9 mouse cellular contexts compared by ENCODE assay signal in genomic region chr4:156255078-156255839, GRCm38 (mm10). TPM values are rescaled to one million over a fixed set of nuclear protein-coding genes. Genes with fewer than 3 reads are reported as not detected.
DNase-seq lines count a peak whose midpoint lies in the region; ATAC-seq lines count a peak whose summit lies in the region.
"Had no signal": no experiment of that assay in that cellular context is flagged by ENCODE, and none has a peak within 500 bp of the region (broad histone marks: within the 10 kb centered on the region; RNA-seq: fewer than 3 reads in every experiment).

Gene Samd11 (minus strand): TSS chr4:156255657.

- H3K27me3 ChIP-seq in kidney, embryonic 16.5 days (ENCODE audit: insufficient read depth, low read length), result peaks cover 27% of the 10 kb centered on the region
- H3K27me3 ChIP-seq in embryonic facial prominence, embryonic 15.5 days, result peaks cover 31% of the 10 kb centered on the region
- H3K27me3 ChIP-seq in limb, embryonic 12.5 days, result peaks cover 42% of the 10 kb centered on the region
- peaks cover 32% of the 10 kb centered on the region for H3K27me3 ChIP-seq in neural tube, embryonic 13.5 days

- no peak within 1 kb of the TSS for H3K27ac ChIP-seq in kidney, embryonic 16.5 days (ENCODE audit: low read length)
- no peak within 1 kb of the TSS for H3K27ac ChIP-seq in embryonic facial prominence, embryonic 15.5 days (replicated peaks)
- H3K27ac ChIP-seq in limb, embryonic 12.5 days, result no peak within 1 kb of the TSS
- no peak within 1 kb of the TSS for H3K27ac ChIP-seq in neural tube, embryonic 13.5 days (replicated peaks)

- H3K4me3 ChIP-seq in kidney, embryonic 16.5 days (ENCODE audit: low read length), result peak within 1 kb of the TSS; percentile 7; the same call in 1 of the 2 replicates
- H3K4me3 ChIP-seq in embryonic facial prominence, embryonic 15.5 days (replicated peaks), result peak within 1 kb of the TSS; percentile 23
- peak within 1 kb of the TSS; percentile 17 for H3K4me3 ChIP-seq in limb, embryonic 12.5 days (replicated peaks)
- H3K4me3 ChIP-seq in neural tube, embryonic 13.5 days, result peak within 1 kb of the TSS; percentile 26
- H3K4me3 ChIP-seq: myocyte had no signal

- peak within 1 kb of the TSS; percentile 30 for H3K4me2 ChIP-seq in kidney, embryonic 16.5 days (replicated peaks; ENCODE audit: low read depth, low read length)
- H3K4me2 ChIP-seq in embryonic facial prominence, embryonic 15.5 days (replicated peaks), result peak within 1 kb of the TSS; percentile 27; the same call in 1 of the 2 replicates
- H3K4me2 ChIP-seq in limb, embryonic 12.5 days, result peak within 1 kb of the TSS; percentile 46
- H3K4me2 ChIP-seq in neural tube, embryonic 13.5 days, result peak within 1 kb of the TSS; percentile 50

- no peaks in the 10 kb centered on the region for H3K36me3 ChIP-seq in kidney, embryonic 16.5 days (ENCODE audit: insufficient read depth, low read length)
- no peaks in the 10 kb centered on the region for H3K36me3 ChIP-seq in embryonic facial prominence, embryonic 15.5 days
- no peaks in the 10 kb centered on the region for H3K36me3 ChIP-seq in limb, embryonic 12.5 days
- no peaks in the 10 kb centered on the region for H3K36me3 ChIP-seq in neural tube, embryonic 13.5 days

- peak; percentile 55; the same call in 1 of the 2 replicates for ATAC-seq in kidney, embryonic 16.5 days (ENCODE audit: low FRiP score, low TSS enrichment)
- ATAC-seq in embryonic facial prominence, embryonic 15.5 days (ENCODE audit: insufficient number of reproducible peaks, low FRiP score, low TSS enrichment, low read depth), result peak; percentile 29; the same call in 1 of the 2 replicates
- ATAC-seq in limb, embryonic 12.5 days (ENCODE audit: insufficient number of reproducible peaks, insufficient read depth, low FRiP score, low TSS enrichment, low read depth), result peak; percentile 42; the same call in 1 of the 2 replicates
- ATAC-seq in neural tube, embryonic 13.5 days (ENCODE audit: low read depth), result peak; percentile 57

- no peak within 1 kb of the TSS for H3K9ac ChIP-seq in kidney, embryonic 16.5 days (replicated peaks; ENCODE audit: low read length)
- H3K9ac ChIP-seq in embryonic facial prominence, embryonic 15.5 days, result no peak within 1 kb of the TSS
- no peak within 1 kb of the TSS for H3K9ac ChIP-seq in limb, embryonic 12.5 days (replicated peaks)
- peak within 1 kb of the TSS; percentile 55 for H3K9ac ChIP-seq in neural tube, embryonic 13.5 days

- no peak for DNase-seq in kidney, postnatal 10 days
- no peak for DNase-seq in cerebellum, adult 9-10 months
- no peak for DNase-seq in thymus, postnatal 10 days (ENCODE audit: low spot score in 2 of 2)
- DNase-seq in urinary bladder, postnatal 14 days (ENCODE audit: low spot score), result no peak

- no peaks in the 10 kb centered on the region for H3K9me3 ChIP-seq in kidney, embryonic 16.5 days (ENCODE audit: low read length)
- H3K9me3 ChIP-seq in embryonic facial prominence, embryonic 15.5 days (replicated peaks), result no peaks in the 10 kb centered on the region
- H3K9me3 ChIP-seq in limb, embryonic 12.5 days, result no peaks in the 10 kb centered on the region
- no peaks in the 10 kb centered on the region for H3K9me3 ChIP-seq in neural tube, embryonic 13.5 days

- WGBS in kidney, embryonic 16.5 days, result 5% methylated on average over 26 of the region's 26 CpGs
- WGBS in embryonic facial prominence, embryonic 15.5 days, result 8% methylated on average over 26 of the region's 26 CpGs
- 2% methylated on average over 26 of the region's 26 CpGs for WGBS in limb, embryonic 12.5 days
- 4% methylated on average over 26 of the region's 26 CpGs for WGBS in neural tube, embryonic 13.5 days

- H3K4me1 ChIP-seq in kidney, embryonic 16.5 days (ENCODE audit: insufficient read depth, low read length), result peaks cover 11% of the 10 kb centered on the region
- H3K4me1 ChIP-seq in embryonic facial prominence, embryonic 15.5 days, result peaks cover 14% of the 10 kb centered on the region
- 0 out of 2 replicates have a peak, but pooled peaks cover 8% of the 10 kb centered on the region for H3K4me1 ChIP-seq in limb, embryonic 12.5 days (replicated peaks)
- peaks cover 30% of the 10 kb centered on the region for H3K4me1 ChIP-seq in neural tube, embryonic 13.5 days (replicated peaks)

RNA-seq across cellular contexts. Expression of gene Samd11, which starts in this region (rescaled TPM):
- 0.39 and 0.69 TPM in 2 replicates for polyA plus RNA-seq in kidney, embryonic 16.5 days (2015; fragmentation: Nextera tagmentation; extraction: Ambion mirVana)
- 0.28 and 0.42 TPM in 2 replicates for polyA plus RNA-seq in embryonic facial prominence, embryonic 15.5 days (2015; fragmentation: Nextera tagmentation; extraction: Ambion mirVana)
- 0.50 and 0.95 TPM in 2 replicates for polyA plus RNA-seq in limb, embryonic 12.5 days (2016; fragmentation: Nextera tagmentation; extraction: Ambion mirVana)
- polyA plus RNA-seq in neural tube, embryonic 13.5 days (2015; fragmentation: Nextera tagmentation; extraction: Ambion mirVana), result 2.1 and 2.9 TPM in 2 replicates

Comparison
In these comparisons a context has a peak if more than half of its experiments do, and no peak if none do; other contexts are left out.
1. Peak in ATAC-seq, H3K4me3 ChIP-seq and H3K4me2 ChIP-seq in kidney, embryonic 16.5 days; RNA of the gene not detected or under 1 TPM.
2. Peak in ATAC-seq, H3K4me3 ChIP-seq and H3K4me2 ChIP-seq in embryonic facial prominence, embryonic 15.5 days; RNA of the gene not detected or under 1 TPM.
3. Peak in ATAC-seq, H3K4me3 ChIP-seq and H3K4me2 ChIP-seq in limb, embryonic 12.5 days; RNA of the gene not detected or under 1 TPM.